Mouse (Mus musculus): Measurements from ENCODE around the gene Ddx50.
A peak's percentile ranks its signal among the peaks of the same experiment; 100 is the strongest.

The Ddx50 gene

GRCm38 (mm10) chr10:62650881-62651810, at the start of gene Ddx50:
Gene Ddx50 (minus strand): TSS chr10:62651218.
- peak; percentile 100 for DNase-seq (ENCODE audit: low spot score)

DNA sequence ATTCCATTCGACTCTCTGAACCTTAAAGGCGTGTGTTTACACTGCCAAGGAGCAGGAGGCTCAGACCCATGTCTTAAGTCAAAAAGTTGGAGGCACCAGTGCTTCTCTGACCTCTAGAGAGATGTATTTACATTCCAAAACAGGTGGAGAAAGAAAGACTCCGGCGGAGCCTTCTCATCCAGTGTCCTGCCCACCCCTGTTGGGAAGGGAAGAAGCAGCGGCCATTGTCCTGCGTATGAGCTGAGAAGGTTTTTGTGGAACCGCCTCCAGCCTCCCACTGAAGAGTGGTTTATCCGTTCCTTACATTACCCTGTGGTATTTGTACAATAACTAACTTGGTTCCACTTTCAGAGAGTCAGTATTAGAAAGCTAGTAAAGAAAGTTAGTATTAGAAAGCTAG, 41.8 kb upstream of the Ddx50 start:
- no peak for DNase-seq (ENCODE audit: low spot score)

- DNase-seq (ENCODE audit: low spot score) = no peak
These were observed 41.2 kb upstream of the Ddx50 start for GRCm38 (mm10) chr10:62692244-62692643.

- DNase-seq (ENCODE audit: low spot score) = no peak
These were observed 36.1 kb upstream of the Ddx50 start for GRCm38 (mm10) chr10:62687032-62687674.

- DNase-seq (ENCODE audit: low spot score) = no peak
These were observed 32.0 kb upstream of the Ddx50 start for GRCm38 (mm10) chr10:62683043-62683442.

DNA sequence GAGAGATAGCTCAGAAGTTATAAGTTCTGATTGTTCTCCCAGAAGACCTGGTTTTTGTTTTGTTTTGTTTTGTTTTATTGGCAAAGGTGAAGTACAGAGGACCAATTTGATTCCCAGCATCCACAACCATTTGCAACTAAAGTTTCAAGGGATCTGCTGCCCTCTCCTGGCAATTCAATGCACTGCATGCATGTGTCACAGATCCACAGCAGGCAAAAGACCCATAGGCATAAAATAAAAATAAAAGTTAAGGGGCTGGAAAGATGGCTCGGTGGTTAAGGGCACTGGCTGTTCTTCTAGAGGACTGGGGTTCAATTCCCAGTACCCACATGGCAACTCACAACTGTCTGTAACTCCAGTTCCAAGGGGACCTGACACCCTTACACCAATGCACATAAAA, 28.8 kb upstream of the Ddx50 start:
- no peak for DNase-seq (ENCODE audit: low spot score)

- no peak for DNase-seq (ENCODE audit: low spot score)
These were observed 26.3 kb upstream of the Ddx50 start for GRCm38 (mm10) chr10:62677329-62677728.

GRCm38 (mm10) chr10:62676196-62676595, 25.2 kb upstream of the Ddx50 start:
- DNase-seq (ENCODE audit: low spot score) = no peak

DNA sequence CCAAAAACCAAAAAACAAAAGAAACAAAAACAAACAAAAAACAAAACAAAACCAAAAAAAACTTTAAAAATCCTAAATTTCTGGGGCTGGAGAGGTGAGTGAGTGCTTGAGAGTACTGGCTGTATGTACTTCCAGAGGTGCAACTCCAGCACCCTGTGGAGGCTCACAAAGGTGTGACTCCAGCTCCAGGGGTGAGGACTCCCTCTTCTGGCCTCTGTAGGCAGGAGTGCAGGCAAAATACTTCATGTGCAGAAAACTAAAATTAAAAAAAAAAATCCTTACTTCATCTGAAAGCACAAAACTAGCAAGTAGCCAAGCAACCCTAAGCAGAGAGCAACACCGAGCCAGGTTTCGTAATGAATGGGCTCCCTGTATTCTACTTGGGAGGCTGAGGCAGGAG, 21.3 kb upstream of the Ddx50 start:
- DNase-seq (ENCODE audit: low spot score) = no peak

DNA sequence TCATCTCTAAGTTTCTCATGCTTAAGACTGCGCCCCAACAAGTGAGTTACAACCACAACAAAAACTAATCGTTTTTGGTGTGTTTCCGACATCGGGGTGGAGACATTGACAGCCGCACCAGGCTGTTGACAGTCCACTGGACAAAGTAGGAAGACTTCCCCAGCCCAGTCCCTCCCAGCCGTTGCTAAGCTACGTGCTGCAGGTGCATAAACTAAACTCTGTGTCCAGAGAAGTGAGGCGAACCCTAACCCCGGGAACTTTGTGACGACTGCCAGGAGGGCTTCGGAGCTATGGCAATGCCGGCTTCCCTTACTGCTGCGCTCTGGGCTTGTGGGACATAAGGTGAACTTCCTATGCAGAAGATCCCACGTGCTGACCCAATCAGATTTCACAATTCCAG, 18.2 kb upstream of the Ddx50 start:
- no peak for DNase-seq (ENCODE audit: low spot score)

DNA sequence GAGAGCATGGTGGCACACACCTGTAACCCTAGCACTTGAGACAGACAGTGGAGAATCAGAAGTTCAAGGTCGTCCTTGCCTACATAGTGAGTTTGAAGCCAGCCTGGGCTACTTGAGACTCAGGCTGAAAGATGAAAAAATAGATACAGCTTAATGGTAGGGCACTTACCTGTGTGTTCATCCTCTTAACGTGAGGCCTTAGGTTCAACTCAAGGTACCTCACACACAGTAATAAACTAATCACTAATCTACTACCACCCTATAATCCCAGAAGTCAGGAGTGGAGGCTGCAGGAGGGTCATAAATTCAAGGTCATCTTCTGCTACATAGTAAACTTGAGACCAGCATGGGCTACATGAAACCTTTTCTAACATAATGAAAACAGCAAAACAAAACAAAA, 17.4 kb upstream of the Ddx50 start:
- DNase-seq (ENCODE audit: low spot score) = no peak

- DNase-seq (ENCODE audit: low spot score) = no peak
These were observed 17.0 kb upstream of the Ddx50 start for GRCm38 (mm10) chr10:62668043-62668442.

GRCm38 (mm10) chr10:62664963-62665590, 14.1 kb upstream of the Ddx50 start:
- peak; percentile 40 for DNase-seq (ENCODE audit: low spot score)

DNA sequence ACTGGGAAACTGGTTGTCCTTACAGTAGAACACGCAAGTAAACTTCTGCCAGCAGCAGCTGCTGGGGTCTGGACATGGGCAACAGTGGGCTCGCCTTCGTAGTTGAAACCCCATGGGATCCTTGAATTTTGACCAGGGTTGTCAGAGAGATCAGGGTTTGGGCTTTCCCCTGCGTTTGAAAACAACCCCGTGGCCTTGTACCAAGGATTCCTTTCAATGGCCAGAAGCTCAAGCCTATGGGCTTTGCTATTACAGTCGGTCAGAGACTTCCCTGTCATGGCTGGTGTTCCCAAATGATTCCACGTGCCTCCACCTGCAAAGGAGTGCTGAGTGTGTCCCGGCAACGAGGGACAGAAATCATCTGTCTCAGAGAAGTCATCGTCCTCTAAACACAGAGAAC, 13.2 kb upstream of the Ddx50 start:
- DNase-seq (ENCODE audit: low spot score) = no peak

DNA sequence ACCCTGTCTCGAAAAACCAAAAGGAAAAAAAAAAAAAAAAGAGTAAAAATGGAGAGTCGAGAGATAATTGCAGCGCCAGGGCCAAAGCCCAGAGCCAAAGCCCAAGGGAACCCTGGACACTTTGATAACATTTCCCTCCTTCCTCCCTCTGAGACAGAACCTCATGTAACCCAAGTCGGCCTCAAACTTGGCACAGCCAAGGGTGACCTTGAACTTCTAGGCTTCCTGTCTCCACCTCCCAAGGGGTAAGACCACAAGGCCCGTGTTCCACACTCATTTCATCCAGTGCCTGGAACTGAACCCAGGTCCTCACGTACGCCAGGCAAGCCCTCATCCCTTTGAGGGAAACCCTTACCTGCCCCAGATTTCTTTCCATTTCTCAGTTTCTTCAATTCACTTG, 5.7 kb upstream of the Ddx50 start:
- no peak for DNase-seq (ENCODE audit: low spot score)

DNA sequence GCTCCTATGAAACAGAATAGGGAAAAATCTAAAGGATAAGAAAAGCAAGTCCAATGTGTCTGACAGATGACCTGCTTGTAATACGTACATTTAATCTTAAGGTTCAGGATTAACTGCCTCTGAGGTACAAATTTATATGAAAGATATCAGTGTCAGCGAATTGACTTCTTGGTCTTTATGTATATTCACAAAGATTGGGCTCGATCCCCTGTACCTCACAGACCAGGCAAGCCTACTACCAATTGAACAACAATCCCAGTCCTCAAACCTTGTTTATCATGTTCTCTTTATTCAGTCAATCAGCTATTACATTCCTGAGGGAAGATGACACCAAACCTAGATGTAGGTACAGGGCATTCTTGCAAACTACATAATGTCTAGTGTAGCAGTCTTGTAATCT, 943 bp upstream of the Ddx50 start:
- no peak for DNase-seq (ENCODE audit: low spot score)

DNA sequence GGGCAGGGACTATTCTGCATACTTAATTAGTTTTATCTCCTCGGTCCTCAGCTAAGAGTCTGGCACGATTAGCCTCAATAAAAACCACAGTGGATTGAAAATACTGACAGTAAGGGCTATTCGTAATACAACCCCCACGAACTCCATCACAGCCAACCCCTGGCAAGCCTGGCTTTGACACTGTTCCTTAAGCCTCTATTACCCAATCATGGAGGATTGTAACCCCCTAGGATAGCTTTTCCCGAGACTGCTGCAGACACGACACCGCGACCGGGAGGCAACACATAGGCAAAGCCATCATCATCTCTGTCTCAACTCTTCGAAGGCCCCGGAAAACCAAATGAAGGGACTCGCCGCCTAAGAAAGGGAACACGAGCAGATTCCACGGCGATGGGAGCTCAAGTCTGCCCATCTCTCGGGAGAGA, 648 bp downstream of the Ddx50 start:
- no peak for DNase-seq (ENCODE audit: low spot score)

- DNase-seq (ENCODE audit: low spot score) = no peak
These were observed 46.9 kb downstream of the Ddx50 start for GRCm38 (mm10) chr10:62604161-62604560.

- no peak for DNase-seq (ENCODE audit: low spot score)
These were observed 47.6 kb downstream of the Ddx50 start for GRCm38 (mm10) chr10:62603233-62604030.

- peak; percentile 91 for DNase-seq (ENCODE audit: low spot score)
These were observed 48.6 kb downstream of the Ddx50 start, which contains the start of gene Ddx21 for GRCm38 (mm10) chr10:62602177-62603040. Gene Ddx21 (minus strand): TSS chr10:62602281.

- no peak for DNase-seq (ENCODE audit: low spot score)
These were observed 49.2 kb downstream of the Ddx50 start for GRCm38 (mm10) chr10:62601833-62602176.
